Mouse (Mus musculus) cerebellum, adult 2 months (tissue): ENCODE data around the gene Zbtb20.

Source experiments
- CTCF ChIP-seq: fragments of 200-500 bp; IDR thresholded peaks from 2 replicates; pipeline ENCODE4 v1.5.1; 2011; ENCODE audit warnings: low read depth, mild to moderate bottlenecking, control low read depth, low read length, moderate library complexity, borderline replicate concordance; ENCODE audit not compliant: insufficient read depth
- POLR2A ChIP-seq: fragments of 200-500 bp; IDR thresholded peaks from 2 replicates; pipeline ENCODE4 v1.6.1; 2011; ENCODE audit warnings: low read length, control low read depth, borderline replicate concordance; ENCODE audit not compliant: insufficient read depth

DNA sequence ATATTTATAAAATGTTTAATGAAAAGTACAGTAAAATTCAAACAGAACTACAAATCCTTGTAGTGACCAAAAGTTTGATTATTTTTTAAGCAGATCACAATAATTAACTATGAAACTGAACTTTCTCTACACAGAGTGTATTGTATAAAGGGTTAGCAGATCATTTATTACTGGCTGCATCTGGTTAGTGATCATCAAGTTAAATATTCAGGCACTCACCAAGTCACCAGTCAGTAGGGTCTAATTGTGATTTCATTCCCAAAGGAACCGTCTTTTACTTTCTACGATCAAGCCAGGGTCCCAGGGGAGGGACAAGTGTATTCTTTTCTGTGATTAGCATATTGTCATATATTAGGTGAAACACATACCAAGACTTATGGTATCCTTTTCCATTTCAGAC lies 426.5 kb downstream of the Zbtb20 start:
- TF ChIP-seq CTCF (no peak), POLR2A (no peak)
